Mouse (Mus musculus) G1E (cell line): ENCODE measurements around the gene Kif1c. TPM values are rescaled to one million over a fixed set of nuclear protein-coding genes. Genes with fewer than 3 reads are reported as not detected.

Experiments used
- ATAC-seq: 2 replicates; pipeline ENCODE4 v1.8.0; 2016; ENCODE audit warnings: mild to moderate bottlenecking; ENCODE audit not compliant: insufficient number of reproducible peaks, poor library complexity, low FRiP score, severe bottlenecking; ENCODE audit errors: extremely low read depth
- DNase-seq: peaks from one replicate; pipeline ENCODE4 v3.0.0; 2012; ENCODE audit warnings: low spot score
- H3K27me3 ChIP-seq: 2 replicates; pipeline ENCODE4 v1.6.1; 2012; ENCODE audit warnings: mild to moderate bottlenecking, low read length, inconsistent platforms; ENCODE audit not compliant: insufficient read depth
- H3K36me3 ChIP-seq: replicated peaks from 2 replicates; pipeline ENCODE3; 2012; ENCODE audit warnings: mild to moderate bottlenecking, inconsistent platforms
- H3K4me1 ChIP-seq: 2 replicates; pipeline ENCODE4 v1.6.1; 2012; ENCODE audit warnings: low read depth, low read length, inconsistent platforms, mixed read lengths; ENCODE audit not compliant: insufficient read depth
- H3K4me3 ChIP-seq: 2 replicates; pipeline ENCODE4 v1.5.1; 2012; ENCODE audit warnings: low read depth, mild to moderate bottlenecking, inconsistent platforms, low read length, moderate library complexity, mixed read lengths
- H3K9me3 ChIP-seq: replicated peaks from 2 replicates; pipeline ENCODE4 v1.6.1; 2012; ENCODE audit warnings: inconsistent platforms
- CTCF ChIP-seq: IDR thresholded peaks from 2 replicates; pipeline ENCODE4 v1.5.1; 2012; ENCODE audit warnings: low read depth, low read length, inconsistent platforms, mixed read lengths
- GATA1 ChIP-seq: IDR thresholded peaks from 2 replicates; pipeline ENCODE4 v1.6.1; 2012; ENCODE audit warnings: borderline replicate concordance, low read length, inconsistent platforms, mixed read lengths
- GATA2 ChIP-seq: IDR thresholded peaks from 2 replicates; pipeline ENCODE4 v1.6.1; 2012; ENCODE audit warnings: low read depth, low read length, inconsistent platforms, borderline replicate concordance
- POLR2AphosphoS5 ChIP-seq: IDR thresholded peaks from 2 replicates; pipeline ENCODE4 v1.6.1; 2012; ENCODE audit warnings: low read depth, low read length, inconsistent platforms; ENCODE audit not compliant: insufficient replicate concordance
- TAL1 ChIP-seq: conservative IDR thresholded peaks from 2 replicates; pipeline ENCODE4 v1.6.1; 2012; ENCODE audit warnings: low read depth, low read length, inconsistent platforms, mixed read lengths
- polyA plus RNA-seq: library from polyadenylated mRNA; stranded (reverse); fragments of >175 nt; gene quantifications from 2 replicates; pipeline ENCODE4 v1.2.3, GENCODE M21; 2012
- total RNA-seq, 2 experiments: library from RNA; stranded (forward) in 1 of 2; stranded (reverse) in 1 of 2; fragments of 200-1000 nt in 1 of 2; fragments of >200 nt in 1 of 2; fragmentation: Nextera tagmentation in 1 of 2; gene quantifications; 2 replicates each; pipeline ENCODE4 v1.2.3; 2014 to 2017

Gene Kif1c
- total and polyA plus RNA-seq, 3 experiments: 11.7 to 30.4 (median 13.9) TPM

- H3K4me3 ChIP-seq: peak overlapping the region; percentile 82; the same call in 1 of the 2 replicates
- no peak for TF ChIP-seq GATA1
- no peak for TF ChIP-seq CTCF
- TF ChIP-seq GATA2: no peak
- TF ChIP-seq POLR2AphosphoS5: no peak
- TF ChIP-seq TAL1: no peak
- no peak for ATAC-seq
Measured at GRCm38 (mm10) chr11:70699051-70699450, 1.3 kb upstream of the Kif1c start.

GRCm38 (mm10) chr11:70700613-70701012 is 265 bp downstream of the Kif1c start:
- H3K4me1 ChIP-seq: peaks cover 27% of the 10 kb centered on the region
- DNase-seq (no peak), ATAC-seq (no peak)
- TF ChIP-seq GATA2 (no peak), GATA1 (no peak), POLR2AphosphoS5 (no peak), TAL1 (no peak), CTCF (no peak)
- H3K36me3 ChIP-seq: peaks cover 36% of the 10 kb centered on the region
- no peaks in the 10 kb centered on the region for H3K27me3 ChIP-seq
- peak overlapping the region; percentile 82 for H3K4me3 ChIP-seq
- no peaks in the 10 kb centered on the region for H3K9me3 ChIP-seq

More at GRCm38 (mm10) chr11:70699051-70699450, 1.3 kb upstream of the Kif1c start:
- peaks cover 27% of the 10 kb centered on the region for H3K4me1 ChIP-seq
- H3K9me3 ChIP-seq: no peaks in the 10 kb centered on the region
- H3K27me3 ChIP-seq: no peaks in the 10 kb centered on the region
- peaks cover 20% of the 10 kb centered on the region for H3K36me3 ChIP-seq
- DNase-seq: no peak

- Histone ChIP-seq H3K9me3 (no peaks in the 10 kb centered on the region), H3K27me3 (no peaks in the 10 kb centered on the region), H3K36me3 (peaks cover 43% of the 10 kb centered on the region), H3K4me3 (peak overlapping the region; percentile 82), H3K4me1 (peaks cover 27% of the 10 kb centered on the region)
- TF ChIP-seq POLR2AphosphoS5 (no peak), GATA2 (no peak), GATA1 (no peak)
- ATAC-seq: no peak
- DNase-seq: peak; percentile 16
Measured at GRCm38 (mm10) chr11:70701221-70701955, 1.0 kb downstream of the Kif1c start.

- Histone ChIP-seq H3K36me3 (peaks cover 51% of the 10 kb centered on the region), H3K4me3 (no peak overlapping the region), H3K4me1 (peaks cover 27% of the 10 kb centered on the region), H3K9me3 (no peaks in the 10 kb centered on the region), H3K27me3 (no peaks in the 10 kb centered on the region)
- ATAC-seq (no peak), DNase-seq (no peak)
- no peak for TF ChIP-seq TAL1
- no peak for TF ChIP-seq GATA2
Measured at GRCm38 (mm10) chr11:70701984-70702733, 1.8 kb downstream of the Kif1c start.

- ATAC-seq: no peak
Measured at GRCm38 (mm10) chr11:70702781-70703180, 2.4 kb downstream of the Kif1c start.

GRCm38 (mm10) chr11:70706127-70706526 is 5.8 kb downstream of the Kif1c start:
- H3K4me1 ChIP-seq: peaks cover 12% of the 10 kb centered on the region
- no peak for ATAC-seq
- H3K9me3 ChIP-seq: no peaks in the 10 kb centered on the region
- no peaks in the 10 kb centered on the region for H3K27me3 ChIP-seq
- no peak for DNase-seq
- peaks cover 87% of the 10 kb centered on the region for H3K36me3 ChIP-seq
- no peak overlapping the region for H3K4me3 ChIP-seq
- TF ChIP-seq GATA2 (no peak), POLR2AphosphoS5 (no peak), TAL1 (no peak), GATA1 (no peak), CTCF (no peak)

More at GRCm38 (mm10) chr11:70702781-70703180, 2.4 kb downstream of the Kif1c start:
- H3K4me3 ChIP-seq: no peak overlapping the region
- H3K4me1 ChIP-seq: peaks cover 27% of the 10 kb centered on the region
- DNase-seq: no peak
- peaks cover 55% of the 10 kb centered on the region for H3K36me3 ChIP-seq
- H3K27me3 ChIP-seq: no peaks in the 10 kb centered on the region
- H3K9me3 ChIP-seq: no peaks in the 10 kb centered on the region
- no peak for TF ChIP-seq GATA1
- no peak for TF ChIP-seq POLR2AphosphoS5
- TF ChIP-seq CTCF: no peak
- TF ChIP-seq TAL1: no peak
- no peak for TF ChIP-seq GATA2
